Mouse (Mus musculus): ENCODE measurements around the gene Maff. TPM values are rescaled to one million over a fixed set of nuclear protein-coding genes. Genes with fewer than 3 reads are reported as not detected.
A peak's percentile ranks its signal among the peaks of the same experiment; 100 is the strongest.

The Maff gene
- polyA plus RNA-seq, 1 experiment: 3.6 TPM

- H3K4me1 ChIP-seq (ENCODE audit: control insufficient read depth, insufficient read depth, low read length): peaks cover 3% of the 10 kb centered on the region
- WGBS: 48% methylated on average over 15 of the region's 15 CpGs
- no peak overlapping the region for H3K27ac ChIP-seq (ENCODE audit: control insufficient read depth, insufficient read depth, low read depth, low read length, poor library complexity)
- TF ChIP-seq POLR2A (IDR thresholded peaks at IDR 0.05; ENCODE audit: borderline replicate concordance, control insufficient read depth, low read depth, low read length) (no peak), CTCF (IDR thresholded peaks at IDR 0.05; ENCODE audit: control insufficient read depth, insufficient read depth, low read length) (no peak)
- no peak overlapping the region for H3K4me3 ChIP-seq (replicated peaks; ENCODE audit: control insufficient read depth, low read depth, low read length)
Measured at GRCm38 (mm10) chr15:79351331-79351767, 4.9 kb downstream of the Maff start.

GRCm38 (mm10) chr15:79352479-79352878, 6.1 kb downstream of the Maff start:
- Histone ChIP-seq H3K4me3 (replicated peaks; ENCODE audit: control insufficient read depth, low read depth, low read length) (no peak overlapping the region), H3K27ac (ENCODE audit: control insufficient read depth, insufficient read depth, low read depth, low read length, poor library complexity) (no peak overlapping the region), H3K4me1 (ENCODE audit: control insufficient read depth, insufficient read depth, low read length) (peaks cover 3% of the 10 kb centered on the region)
- TF ChIP-seq POLR2A (IDR thresholded peaks at IDR 0.05; ENCODE audit: borderline replicate concordance, control insufficient read depth, low read depth, low read length) (no peak), CTCF (IDR thresholded peaks at IDR 0.05; ENCODE audit: control insufficient read depth, insufficient read depth, low read length) (no peak)
- WGBS: 82% methylated on average over 6 of the region's 6 CpGs

GRCm38 (mm10) chr15:79353690-79354305, 7.4 kb downstream of the Maff start:
- peaks cover 3% of the 10 kb centered on the region for H3K4me1 ChIP-seq (ENCODE audit: control insufficient read depth, insufficient read depth, low read length)

GRCm38 (mm10) chr15:79354619-79355018, 8.2 kb downstream of the Maff start:
- Histone ChIP-seq H3K4me1 (ENCODE audit: control insufficient read depth, insufficient read depth, low read length) (peaks cover 3% of the 10 kb centered on the region), H3K4me3 (replicated peaks; ENCODE audit: control insufficient read depth, low read depth, low read length) (no peak overlapping the region), H3K27ac (ENCODE audit: control insufficient read depth, insufficient read depth, low read depth, low read length, poor library complexity) (no peak overlapping the region)
- TF ChIP-seq CTCF (IDR thresholded peaks at IDR 0.05; ENCODE audit: control insufficient read depth, insufficient read depth, low read length): no peak
- no peak for TF ChIP-seq POLR2A (IDR thresholded peaks at IDR 0.05; ENCODE audit: borderline replicate concordance, control insufficient read depth, low read depth, low read length)
- 14% methylated on average over 4 of the region's 4 CpGs for WGBS

More at GRCm38 (mm10) chr15:79353690-79354305, 7.4 kb downstream of the Maff start:
- 88% methylated on average over 5 of the region's 5 CpGs for WGBS
- no peak overlapping the region for H3K27ac ChIP-seq (ENCODE audit: control insufficient read depth, insufficient read depth, low read depth, low read length, poor library complexity)
- H3K4me3 ChIP-seq (replicated peaks; ENCODE audit: control insufficient read depth, low read depth, low read length): no peak overlapping the region
- no peak for TF ChIP-seq CTCF (IDR thresholded peaks at IDR 0.05; ENCODE audit: control insufficient read depth, insufficient read depth, low read length)

GRCm38 (mm10) chr15:79356481-79356880, 10.1 kb downstream of the Maff start:
- H3K4me3 ChIP-seq (replicated peaks; ENCODE audit: control insufficient read depth, low read depth, low read length): no peak overlapping the region
- no peaks in the 10 kb centered on the region; the same call in 1 of the 2 replicates for H3K4me1 ChIP-seq (ENCODE audit: control insufficient read depth, insufficient read depth, low read length)
- no peak for TF ChIP-seq CTCF (IDR thresholded peaks at IDR 0.05; ENCODE audit: control insufficient read depth, insufficient read depth, low read length)
- no peak for TF ChIP-seq POLR2A (IDR thresholded peaks at IDR 0.05; ENCODE audit: borderline replicate concordance, control insufficient read depth, low read depth, low read length)
- no peak overlapping the region for H3K27ac ChIP-seq (ENCODE audit: control insufficient read depth, insufficient read depth, low read depth, low read length, poor library complexity)
- 73% methylated on average over 8 of the region's 8 CpGs for WGBS

GRCm38 (mm10) chr15:79357036-79357911, 10.9 kb downstream of the Maff start:
- peak; percentile 58; the same call in 1 of the 2 replicates for TF ChIP-seq POLR2A (IDR thresholded peaks at IDR 0.05; ENCODE audit: borderline replicate concordance, control insufficient read depth, low read depth, low read length)
- no peak for TF ChIP-seq CTCF (IDR thresholded peaks at IDR 0.05; ENCODE audit: control insufficient read depth, insufficient read depth, low read length)
- under 1% methylated on average over 77 of the region's 77 CpGs for WGBS
- Histone ChIP-seq H3K27ac (ENCODE audit: control insufficient read depth, insufficient read depth, low read depth, low read length, poor library complexity) (peak overlapping the region; percentile 31; the same call in 1 of the 2 replicates), H3K4me1 (ENCODE audit: control insufficient read depth, insufficient read depth, low read length) (no peaks in the 10 kb centered on the region; the same call in 1 of the 2 replicates), H3K4me3 (replicated peaks; ENCODE audit: control insufficient read depth, low read depth, low read length) (peak overlapping the region; percentile 46)

GRCm38 (mm10) chr15:79357974-79358690, 11.7 kb downstream of the Maff start:
- Histone ChIP-seq H3K4me3 (replicated peaks; ENCODE audit: control insufficient read depth, low read depth, low read length) (no peak overlapping the region), H3K27ac (ENCODE audit: control insufficient read depth, insufficient read depth, low read depth, low read length, poor library complexity) (no peak overlapping the region), H3K4me1 (ENCODE audit: control insufficient read depth, insufficient read depth, low read length) (no peaks in the 10 kb centered on the region; the same call in 1 of the 2 replicates)
- 63% methylated on average over 12 of the region's 12 CpGs for whole genome bisulfite sequencing
- TF ChIP-seq CTCF (IDR thresholded peaks at IDR 0.05; ENCODE audit: control insufficient read depth, insufficient read depth, low read length) (no peak), POLR2A (IDR thresholded peaks at IDR 0.05; ENCODE audit: borderline replicate concordance, control insufficient read depth, low read depth, low read length) (no peak)

GRCm38 (mm10) chr15:79359954-79360353, 13.5 kb downstream of the Maff start:
- Histone ChIP-seq H3K4me3 (replicated peaks; ENCODE audit: control insufficient read depth, low read depth, low read length) (no peak overlapping the region), H3K27ac (ENCODE audit: control insufficient read depth, insufficient read depth, low read depth, low read length, poor library complexity) (no peak overlapping the region), H3K4me1 (ENCODE audit: control insufficient read depth, insufficient read depth, low read length) (no peaks in the 10 kb centered on the region; the same call in 1 of the 2 replicates)
- no peak for TF ChIP-seq POLR2A (IDR thresholded peaks at IDR 0.05; ENCODE audit: borderline replicate concordance, control insufficient read depth, low read depth, low read length)
- no peak for TF ChIP-seq CTCF (IDR thresholded peaks at IDR 0.05; ENCODE audit: control insufficient read depth, insufficient read depth, low read length)
- 10% methylated on average over 6 of the region's 6 CpGs for WGBS

Data from bone marrow, adult 2 months (tissue).